Mouse (Mus musculus) cerebellum, adult 11-12 months (tissue): Measurements from ENCODE around the gene Ankrd24.

Experiments
- DNase-seq: peaks from one replicate; pipeline ENCODE4 v3.0.0; 2022

Gene Ankrd24

GRCm38 (mm10) chr10:81628390-81628789, at the start of gene Ankrd24:
Gene Ankrd24 (plus strand): TSS chr10:81628540.
- DNase-seq: peak; percentile 69

DNA sequence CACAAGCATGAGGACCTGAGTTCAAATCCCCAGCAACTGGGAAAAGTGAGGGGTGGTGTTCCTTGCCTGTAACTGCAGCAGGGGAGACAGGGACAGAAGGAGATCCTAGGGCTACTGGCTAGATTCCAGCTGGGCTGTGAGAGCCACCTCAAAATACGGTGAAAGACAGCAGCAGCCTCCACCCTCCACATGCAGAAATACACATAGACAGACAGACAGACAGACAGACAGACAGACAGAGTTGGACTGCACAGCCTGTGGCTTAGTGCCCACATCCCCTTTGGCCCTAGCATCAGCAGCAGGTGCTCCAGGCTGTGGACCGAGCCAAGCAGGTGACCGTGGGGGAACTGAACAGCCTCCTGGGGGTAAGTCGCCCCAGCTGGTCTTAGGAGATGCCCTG, 48.4 kb upstream of the Ankrd24 start:
- DNase-seq: peak; percentile 75

DNA sequence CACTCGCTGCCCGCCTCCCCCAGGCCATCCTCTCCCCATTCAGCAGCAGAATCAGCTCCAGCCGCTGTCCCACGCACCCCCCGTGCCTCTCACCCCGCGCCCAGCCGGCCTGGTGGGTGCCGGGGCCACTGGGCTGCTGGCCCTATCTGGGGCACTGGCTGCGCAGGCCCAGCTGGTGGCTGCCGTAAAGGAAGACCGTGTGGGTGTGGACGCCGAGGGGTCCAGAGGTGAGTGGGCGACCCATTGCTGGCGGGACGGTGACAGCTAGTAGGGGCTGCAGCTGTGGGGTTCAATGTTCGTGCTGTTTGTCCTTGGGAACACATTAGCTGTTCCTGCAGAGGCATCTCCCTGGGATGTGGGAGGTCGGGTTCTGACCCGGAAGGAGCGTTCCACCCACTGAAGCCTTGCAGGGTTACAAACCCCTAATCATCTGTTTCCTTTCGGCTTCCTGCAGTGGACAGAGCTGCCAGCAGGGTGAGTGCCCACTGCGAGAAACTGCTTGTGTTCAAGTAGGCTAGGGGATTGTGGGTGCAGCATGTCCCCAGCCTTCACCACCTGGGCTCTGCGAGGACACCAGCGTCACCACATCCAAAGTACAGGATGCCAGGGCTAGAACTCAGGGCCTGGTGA, 47.8 kb upstream of the Ankrd24 start:
- no peak for DNase-seq

- DNase-seq: no peak
These were observed 45.0 kb upstream of the Ankrd24 start for GRCm38 (mm10) chr10:81583347-81583746.

GRCm38 (mm10) chr10:81588739-81589138, 39.6 kb upstream of the Ankrd24 start:
- peak; percentile 32 for DNase-seq

- peak; percentile 70 for DNase-seq
These were observed 36.5 kb upstream of the Ankrd24 start for GRCm38 (mm10) chr10:81591846-81592245.

GRCm38 (mm10) chr10:81592631-81593030, 35.7 kb upstream of the Ankrd24 start:
- DNase-seq: peak; percentile 60

- DNase-seq: peak; percentile 42
These were observed 35.1 kb upstream of the Ankrd24 start for GRCm38 (mm10) chr10:81593223-81593622.

DNA sequence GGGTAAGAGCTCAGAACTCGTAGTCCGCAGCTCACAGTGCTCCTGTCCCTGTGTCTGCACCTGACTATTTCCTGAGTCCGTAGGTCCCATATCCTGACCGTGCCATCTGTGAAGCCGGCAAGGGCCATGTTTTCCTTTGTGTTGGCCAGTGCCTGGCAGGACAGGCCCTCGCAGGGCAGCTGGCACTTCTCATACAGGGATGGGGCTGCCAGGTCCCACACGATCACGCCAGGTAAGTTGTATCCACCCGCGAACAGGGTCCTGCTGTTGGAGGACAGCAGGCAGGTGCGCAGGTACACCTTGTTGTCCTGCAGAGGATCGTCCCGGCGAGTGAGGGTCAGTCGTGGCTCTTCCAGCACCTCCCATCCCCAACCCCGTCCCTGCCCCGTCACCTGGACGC, 34.4 kb upstream of the Ankrd24 start:
- peak; percentile 84 for DNase-seq

GRCm38 (mm10) chr10:81595599-81595998, 32.7 kb upstream of the Ankrd24 start:
- peak; percentile 60 for DNase-seq

GRCm38 (mm10) chr10:81596611-81597010, 31.7 kb upstream of the Ankrd24 start:
- DNase-seq: peak; percentile 34

DNA sequence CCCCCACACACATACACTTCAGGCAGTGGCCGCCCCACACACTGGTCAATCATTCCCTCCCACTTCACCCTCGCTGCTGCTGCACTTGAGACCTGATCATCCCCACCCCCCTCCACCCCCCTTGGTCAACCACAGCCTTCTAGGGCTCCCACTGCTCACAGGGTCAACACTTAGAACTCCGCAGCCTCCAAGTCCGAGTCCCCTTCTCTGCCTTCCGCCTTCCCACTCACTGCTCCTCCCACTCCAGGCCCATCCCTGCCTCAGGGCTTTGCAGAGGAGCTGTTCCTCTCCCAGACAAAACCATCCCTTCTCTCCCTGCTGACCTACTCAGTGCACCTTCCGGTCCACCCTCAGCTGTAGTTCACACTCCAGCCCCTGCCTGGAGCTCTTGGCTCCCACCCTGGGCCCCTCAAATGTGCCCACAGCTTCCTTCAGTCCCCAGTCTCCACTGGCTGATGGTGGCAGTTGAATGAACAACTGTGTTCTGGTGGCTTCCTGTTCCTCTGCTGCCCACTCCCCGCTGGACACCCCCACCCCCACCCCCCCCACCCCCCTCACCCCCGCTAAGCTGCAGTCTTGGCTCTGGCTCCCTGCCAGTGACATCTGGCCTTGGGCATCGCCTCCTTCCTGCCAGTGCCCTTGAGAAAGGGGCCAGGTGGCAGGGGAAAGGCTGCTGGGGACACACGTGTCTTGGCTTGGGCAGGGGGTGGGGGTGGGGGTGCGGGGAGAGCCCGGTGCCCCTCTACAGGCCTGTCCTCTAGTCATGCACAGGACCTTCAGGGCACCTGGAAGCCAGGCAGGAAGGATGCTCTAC, 31.0 kb upstream of the Ankrd24 start:
- peak; percentile 46 for DNase-seq

GRCm38 (mm10) chr10:81598342-81598741, 30.0 kb upstream of the Ankrd24 start:
- DNase-seq: no peak

- peak; percentile 34 for DNase-seq
These were observed 29.5 kb upstream of the Ankrd24 start for GRCm38 (mm10) chr10:81598871-81599270.

DNA sequence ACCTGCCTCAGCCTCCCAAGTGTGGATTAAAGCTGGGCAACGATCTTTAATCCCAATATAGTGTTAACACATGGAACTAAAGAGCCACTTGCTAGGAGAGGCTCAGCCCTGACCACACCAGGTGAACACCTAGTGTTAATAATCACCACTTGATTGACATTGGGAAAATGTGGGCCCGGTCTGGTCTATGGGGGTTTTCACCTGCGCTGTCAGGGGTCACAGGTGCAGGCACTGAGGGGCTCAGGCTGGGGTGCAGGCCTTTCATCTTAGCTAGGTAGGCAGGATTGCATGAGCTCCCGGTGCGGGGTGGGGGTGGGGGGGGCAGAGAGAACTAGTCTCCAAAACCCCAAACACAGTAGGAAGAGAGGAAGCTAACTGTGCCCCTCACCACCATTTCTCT, 28.7 kb upstream of the Ankrd24 start:
- DNase-seq: peak; percentile 54

DNA sequence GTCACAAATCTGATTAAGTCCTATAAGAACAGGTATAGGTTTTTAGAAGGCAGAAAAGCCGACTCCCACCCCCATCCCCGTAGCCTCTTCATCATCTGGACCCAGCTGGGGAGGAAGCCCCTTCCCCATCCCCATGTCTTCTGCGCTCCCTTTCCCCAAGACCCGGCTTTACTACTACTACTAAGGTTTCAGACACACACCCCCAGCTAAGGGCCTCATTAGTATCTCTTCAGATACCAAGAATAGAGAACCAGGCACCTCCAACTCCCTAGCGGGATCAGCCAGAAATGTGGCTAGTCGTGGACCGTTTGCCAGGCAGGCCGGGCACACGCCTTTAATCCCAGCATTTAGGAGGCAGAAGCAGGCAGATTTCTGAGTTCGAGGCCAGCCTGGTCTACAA, 28.2 kb upstream of the Ankrd24 start:
- DNase-seq: peak; percentile 62

DNA sequence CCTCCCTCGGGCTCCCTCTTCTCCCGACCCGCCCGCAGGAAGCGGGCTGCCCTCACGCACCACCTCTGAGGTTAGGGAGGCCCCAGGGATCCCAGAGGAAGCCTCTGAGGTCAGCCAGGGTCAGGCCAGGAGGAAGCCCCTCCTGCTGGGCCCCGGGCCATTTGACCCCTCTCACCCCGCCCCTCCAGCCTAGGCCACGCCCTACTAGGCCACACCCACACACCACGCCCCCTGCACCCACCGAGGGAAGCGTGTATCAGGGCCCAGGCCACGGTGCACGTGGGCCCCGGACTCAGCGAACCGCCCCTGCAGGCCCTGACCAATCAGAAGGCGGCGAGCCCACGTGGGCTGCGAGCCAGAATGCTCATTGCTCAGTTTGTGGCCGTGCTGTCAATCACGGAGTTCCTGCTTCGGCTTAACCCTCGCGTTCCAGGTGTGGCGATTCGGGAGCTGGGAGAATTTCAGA, 27.6 kb upstream of the Ankrd24 start, which contains the start of gene Tle6:
Gene Tle6, minus strand, starts transcription at position 336 of the 466 bp plus-strand sequence.
- DNase-seq: peak; percentile 95

DNA sequence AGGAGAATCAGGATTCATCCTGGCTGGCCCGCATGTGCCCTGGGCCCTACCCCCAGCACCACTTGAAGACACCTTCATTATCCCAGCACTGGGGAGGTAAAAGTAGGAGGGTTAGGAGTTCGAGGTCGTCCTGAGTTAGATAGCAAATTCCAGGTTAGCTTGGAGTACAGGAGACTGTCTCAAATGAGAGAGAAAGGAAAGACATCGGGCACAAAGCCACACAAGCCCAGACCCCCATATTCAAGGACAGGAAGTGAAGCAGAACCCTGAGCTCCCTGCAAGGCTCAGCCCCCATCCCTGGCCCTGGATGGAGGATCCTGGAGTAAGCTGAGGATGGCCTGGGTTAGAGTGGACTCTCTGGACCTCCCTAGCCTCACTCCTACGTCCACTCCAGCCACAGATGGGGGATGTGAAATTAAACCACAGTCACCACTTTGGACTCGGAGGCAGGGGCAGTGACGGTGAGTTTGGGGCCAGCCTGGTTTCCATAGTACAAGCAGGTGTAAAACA, 26.9 kb upstream of the Ankrd24 start:
- DNase-seq: peak; percentile 62

DNA sequence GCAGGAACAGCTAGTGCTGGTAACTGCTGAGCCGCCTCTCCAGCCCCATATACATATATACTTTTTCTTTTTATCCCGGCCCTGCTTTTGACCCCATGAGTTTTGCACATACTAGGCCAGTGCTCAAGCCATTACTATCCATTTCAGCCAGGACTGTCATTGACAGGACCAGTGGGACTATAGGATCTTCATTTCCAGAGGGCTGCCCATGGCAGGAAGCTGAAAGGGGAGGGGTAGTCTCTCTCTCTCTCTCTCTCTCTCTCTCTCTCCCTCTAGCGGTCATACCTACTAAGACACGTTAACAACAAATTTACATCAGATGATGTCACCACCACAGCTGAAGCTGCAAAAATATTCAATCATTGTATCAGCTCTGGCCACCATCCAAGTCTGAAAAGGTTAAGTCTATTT, 25.6 kb upstream of the Ankrd24 start:
- DNase-seq: peak; percentile 70

DNA sequence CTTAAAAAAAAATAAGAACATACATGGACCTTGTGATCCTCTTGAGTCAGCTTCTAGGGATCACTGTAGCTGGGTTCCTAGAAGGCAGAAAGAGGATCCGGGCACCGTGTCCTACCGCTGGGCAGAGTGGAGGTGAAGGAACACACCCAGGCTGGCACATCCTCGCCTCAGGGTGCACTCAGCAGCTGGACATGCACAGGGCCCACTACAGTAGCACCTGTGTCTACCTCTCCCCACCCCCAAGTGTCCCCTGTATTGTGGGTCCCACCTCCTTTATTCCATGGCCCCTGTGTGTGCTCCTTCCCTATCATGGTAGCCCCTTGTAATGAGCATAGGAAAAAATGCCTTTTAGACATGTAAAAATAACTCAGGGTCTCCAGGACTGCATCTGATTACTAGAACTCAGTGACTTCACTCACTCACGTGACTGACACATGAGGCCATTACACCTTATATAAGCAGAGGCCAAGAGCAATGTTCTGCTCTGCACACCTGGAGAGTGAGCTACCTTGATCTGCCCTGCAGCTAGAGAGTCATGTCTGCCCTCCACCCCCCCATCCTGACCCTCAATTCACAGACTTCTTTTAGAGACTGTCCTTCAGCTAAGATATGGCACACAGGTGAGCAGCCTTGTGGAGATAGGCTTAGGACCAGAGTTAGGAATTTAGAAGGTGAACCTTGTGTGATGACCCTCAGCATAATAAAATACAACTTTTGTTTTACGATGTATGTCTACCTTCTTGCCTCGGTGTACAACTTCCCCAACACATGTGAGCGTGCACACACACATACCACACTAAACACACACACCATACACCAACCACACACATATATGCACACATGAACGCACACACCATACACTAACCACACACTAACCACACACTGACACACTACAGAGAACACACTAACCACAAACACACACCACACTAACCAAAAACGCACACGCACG, 24.0 kb upstream of the Ankrd24 start:
- DNase-seq: peak; percentile 69

- peak; percentile 86 for DNase-seq
These were observed 23.2 kb upstream of the Ankrd24 start for GRCm38 (mm10) chr10:81604968-81605665.

- DNase-seq: no peak
These were observed 22.7 kb upstream of the Ankrd24 start for GRCm38 (mm10) chr10:81605666-81605973.
